Mouse (Mus musculus): ENCODE data around the gene Ptprd. TPM values are rescaled to one million over a fixed set of nuclear protein-coding genes. Genes with fewer than 3 reads are reported as not detected.

The Ptprd gene
- polyA plus RNA-seq, 1 experiment from 2014 or later, result 161 TPM

DNA sequence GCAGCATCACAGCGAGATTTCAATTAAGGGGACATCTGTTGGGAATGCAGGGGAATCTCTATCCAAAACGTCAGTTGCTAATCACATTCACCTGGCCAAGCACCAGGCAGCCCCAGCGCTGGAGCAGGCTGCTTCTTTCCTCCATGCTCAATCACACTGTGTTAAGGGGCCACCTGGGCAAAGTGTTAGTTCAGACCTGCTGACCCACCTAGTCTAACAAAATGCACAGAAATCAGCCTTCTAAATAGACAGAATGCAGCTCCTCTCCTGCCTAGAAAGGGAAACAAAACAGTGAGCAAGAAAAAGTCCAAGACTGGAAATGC is 1708.5 kb downstream of the Ptprd start:
- Histone ChIP-seq H3K27me3 (replicated peaks; ENCODE audit: control insufficient read depth, insufficient read depth, low read length) (no peaks in the 10 kb centered on the region), H3K36me3 (ENCODE audit: control insufficient read depth, insufficient read depth) (no peaks in the 10 kb centered on the region), H3K4me3 (replicated peaks; ENCODE audit: low read length) (no peak overlapping the region), H3K27ac (ENCODE audit: low read length) (no peak overlapping the region), H3K4me1 (replicated peaks; ENCODE audit: control insufficient read depth, insufficient read depth, low read length) (peaks cover 3% of the 10 kb centered on the region; the same call in 1 of the 2 replicates), H3K9ac (replicated peaks; ENCODE audit: low read depth, low read length) (no peak overlapping the region), H3K9me3 (ENCODE audit: control insufficient read depth, low read length) (no peaks in the 10 kb centered on the region), H3K4me2 (ENCODE audit: low read length) (no peak overlapping the region)
- ATAC-seq, result no peak
- 17% methylated on average over 3 of the region's 3 CpGs for WGBS

DNA sequence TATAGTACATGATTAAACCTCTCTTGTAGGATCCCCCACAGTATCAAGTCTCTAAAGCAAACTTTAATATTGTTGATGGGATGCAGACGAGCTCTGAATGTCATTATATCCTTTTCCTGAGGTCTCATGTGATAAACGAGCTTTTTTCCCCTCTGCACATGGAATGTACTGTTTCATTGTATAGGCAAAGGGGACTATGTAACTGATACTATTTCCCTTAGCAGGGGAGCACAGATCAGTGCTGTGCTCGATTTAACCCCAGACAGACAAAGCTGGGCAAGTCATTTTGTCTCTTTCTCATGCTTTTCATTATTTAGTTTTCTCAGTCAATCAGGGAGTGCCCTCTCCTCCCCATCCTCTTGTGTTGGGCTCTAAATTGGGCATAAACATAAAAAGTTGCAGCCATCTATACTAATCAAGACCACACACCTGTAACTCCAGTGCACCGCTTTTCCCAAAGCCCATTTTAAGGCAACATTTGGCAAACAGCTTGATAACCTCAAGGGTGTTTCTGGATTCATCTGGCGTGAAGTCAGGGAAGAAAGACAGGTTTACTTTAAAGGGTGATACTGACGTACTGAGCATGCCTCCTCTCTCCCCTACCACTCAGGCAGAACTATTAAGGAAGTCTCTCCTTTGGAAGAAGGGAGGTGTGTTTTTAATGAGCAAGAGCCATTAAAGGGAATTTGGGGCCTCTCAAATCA is 1709.0 kb downstream of the Ptprd start:
- Histone ChIP-seq H3K9ac (replicated peaks; ENCODE audit: low read depth, low read length) (no peak overlapping the region), H3K4me1 (replicated peaks; ENCODE audit: control insufficient read depth, insufficient read depth, low read length) (peaks cover 3% of the 10 kb centered on the region; the same call in 1 of the 2 replicates), H3K27me3 (replicated peaks; ENCODE audit: control insufficient read depth, insufficient read depth, low read length) (no peaks in the 10 kb centered on the region), H3K9me3 (ENCODE audit: control insufficient read depth, low read length) (no peaks in the 10 kb centered on the region), H3K36me3 (ENCODE audit: control insufficient read depth, insufficient read depth) (no peaks in the 10 kb centered on the region), H3K4me2 (ENCODE audit: low read length) (no peak overlapping the region), H3K4me3 (replicated peaks; ENCODE audit: low read length) (no peak overlapping the region), H3K27ac (ENCODE audit: low read length) (no peak overlapping the region)
- ATAC-seq, result no peak
- WGBS, result 44% methylated on average over 6 of the region's 6 CpGs

DNA sequence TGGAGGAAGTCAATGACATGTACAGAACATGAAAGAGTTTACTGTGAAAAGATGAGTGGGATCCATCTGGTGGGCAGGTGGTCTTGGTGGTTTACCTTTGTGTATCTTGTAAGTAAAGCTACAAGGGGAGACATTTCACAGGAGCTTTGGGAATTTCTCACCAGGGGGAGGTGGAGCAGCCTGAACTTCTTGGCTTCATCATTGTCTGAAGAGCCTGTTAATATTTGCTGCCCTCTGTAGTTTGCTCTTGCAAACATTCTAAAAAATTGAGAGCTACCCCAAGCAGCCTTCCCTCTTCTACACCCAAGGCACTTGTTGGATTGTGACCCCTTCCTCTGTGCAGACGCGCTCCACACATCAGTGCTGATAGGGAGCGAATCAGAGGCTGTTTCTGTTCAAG is 1725.9 kb downstream of the Ptprd start:
- H3K9ac ChIP-seq (replicated peaks; ENCODE audit: low read depth, low read length), result no peak overlapping the region
- no peak overlapping the region for H3K4me2 ChIP-seq (ENCODE audit: low read length)
- no peaks in the 10 kb centered on the region for H3K27me3 ChIP-seq (replicated peaks; ENCODE audit: control insufficient read depth, insufficient read depth, low read length)
- H3K4me1 ChIP-seq (replicated peaks; ENCODE audit: control insufficient read depth, insufficient read depth, low read length), result no peaks in the 10 kb centered on the region
- 88% methylated on average over 3 of the region's 3 CpGs for WGBS
- no peak for ATAC-seq
- H3K36me3 ChIP-seq (ENCODE audit: control insufficient read depth, insufficient read depth), result no peaks in the 10 kb centered on the region
- H3K9me3 ChIP-seq (ENCODE audit: control insufficient read depth, low read length), result no peaks in the 10 kb centered on the region
- no peak overlapping the region for H3K4me3 ChIP-seq (replicated peaks; ENCODE audit: low read length)
- H3K27ac ChIP-seq (ENCODE audit: low read length), result no peak overlapping the region

DNA sequence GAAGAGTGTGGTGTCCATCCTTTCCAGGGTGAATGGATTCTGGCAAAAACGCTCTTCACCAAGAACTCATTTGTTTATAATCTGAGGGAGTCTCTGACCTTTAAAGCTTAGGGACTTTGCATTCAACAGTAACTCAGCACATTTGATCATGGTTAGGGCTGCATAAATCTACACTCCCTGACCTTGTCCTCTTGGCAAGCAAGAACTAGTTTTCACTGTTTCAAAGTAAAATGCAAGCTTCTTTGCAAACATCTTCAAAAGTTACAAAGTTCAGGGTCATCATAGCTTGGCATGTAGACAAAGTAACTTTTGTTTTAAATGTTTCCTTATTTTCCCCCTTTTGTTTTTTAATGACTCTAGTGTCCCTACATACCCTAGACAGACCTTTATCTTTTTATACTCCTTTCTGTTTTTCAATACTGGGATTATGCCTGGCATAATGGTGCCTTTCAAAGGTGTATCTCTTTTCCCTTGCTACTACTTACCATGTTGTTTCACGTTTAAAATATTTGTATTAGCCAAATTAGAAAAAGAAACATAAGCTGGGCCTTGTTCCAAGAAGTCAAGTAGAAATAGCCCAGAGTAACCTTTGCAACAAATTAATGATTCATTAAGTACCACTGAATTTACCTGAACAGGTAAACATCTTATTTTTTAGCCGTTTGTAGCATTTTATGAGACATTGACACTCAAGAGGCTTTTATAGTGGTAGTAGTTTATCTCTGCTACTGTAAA is 1743.2 kb downstream of the Ptprd start:
- H3K27me3 ChIP-seq (replicated peaks; ENCODE audit: control insufficient read depth, insufficient read depth, low read length), result no peaks in the 10 kb centered on the region
- H3K4me1 ChIP-seq (replicated peaks; ENCODE audit: control insufficient read depth, insufficient read depth, low read length), result no peaks in the 10 kb centered on the region
- H3K9me3 ChIP-seq (ENCODE audit: control insufficient read depth, low read length), result no peaks in the 10 kb centered on the region
- ATAC-seq, result no peak
- H3K27ac ChIP-seq (ENCODE audit: low read length), result no peak overlapping the region
- H3K36me3 ChIP-seq (ENCODE audit: control insufficient read depth, insufficient read depth), result no peaks in the 10 kb centered on the region
- no peak overlapping the region for H3K4me2 ChIP-seq (ENCODE audit: low read length)
- 75% methylated on average over 3 of the region's 3 CpGs for WGBS
- no peak overlapping the region for H3K4me3 ChIP-seq (replicated peaks; ENCODE audit: low read length)
- H3K9ac ChIP-seq (replicated peaks; ENCODE audit: low read depth, low read length), result no peak overlapping the region

DNA sequence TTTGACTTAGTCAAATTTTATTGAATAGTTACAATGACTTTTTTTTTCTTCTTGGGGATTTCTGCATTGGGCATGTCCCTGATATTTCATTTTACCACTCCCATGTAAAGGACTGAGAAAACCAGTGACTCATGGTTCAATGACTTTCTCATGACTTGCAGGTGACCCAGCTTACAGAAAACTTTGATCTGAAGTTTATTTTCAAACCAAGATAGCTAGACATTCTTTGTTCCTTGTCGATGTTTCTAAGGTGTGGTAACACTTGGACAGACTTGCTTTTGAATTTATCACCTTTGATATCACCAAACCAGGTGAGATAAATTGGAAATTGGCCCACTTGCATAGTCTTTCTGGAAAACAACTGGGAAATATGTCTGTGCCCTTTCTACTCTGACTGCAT is 1747.1 kb downstream of the Ptprd start:
- no peak for ATAC-seq
- no peaks in the 10 kb centered on the region for H3K36me3 ChIP-seq (ENCODE audit: control insufficient read depth, insufficient read depth)
- H3K4me1 ChIP-seq (replicated peaks; ENCODE audit: control insufficient read depth, insufficient read depth, low read length), result no peaks in the 10 kb centered on the region
- 73% methylated on average over 1 of the region's 1 CpGs for WGBS
- H3K4me3 ChIP-seq (replicated peaks; ENCODE audit: low read length), result no peak overlapping the region
- no peak overlapping the region for H3K9ac ChIP-seq (replicated peaks; ENCODE audit: low read depth, low read length)
- no peak overlapping the region for H3K4me2 ChIP-seq (ENCODE audit: low read length)
- no peaks in the 10 kb centered on the region for H3K27me3 ChIP-seq (replicated peaks; ENCODE audit: control insufficient read depth, insufficient read depth, low read length)
- H3K27ac ChIP-seq (ENCODE audit: low read length), result no peak overlapping the region
- H3K9me3 ChIP-seq (ENCODE audit: control insufficient read depth, low read length), result no peaks in the 10 kb centered on the region

DNA sequence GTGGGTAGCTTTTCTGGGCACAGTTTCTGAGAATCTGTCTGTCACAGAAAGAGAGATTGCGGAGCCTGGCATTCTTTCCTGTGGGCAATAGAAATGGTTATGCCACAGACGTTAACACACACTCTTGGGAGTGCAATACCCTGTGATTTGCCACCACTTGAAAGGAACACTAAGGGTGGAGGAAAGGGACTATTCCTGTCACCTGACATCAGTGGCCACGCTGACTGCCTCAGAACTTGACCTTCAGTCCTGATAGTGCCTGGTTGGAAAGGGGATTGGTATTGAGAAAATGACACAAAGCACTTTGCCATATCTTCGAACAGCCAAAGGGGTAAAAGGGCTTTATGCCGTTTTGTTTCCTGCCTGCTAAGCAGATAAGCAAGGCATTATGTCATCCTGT is 1750.4 kb downstream of the Ptprd start:
- 63% methylated on average over 5 of the region's 5 CpGs for WGBS
- ATAC-seq, result no peak
- H3K27me3 ChIP-seq (replicated peaks; ENCODE audit: control insufficient read depth, insufficient read depth, low read length), result no peaks in the 10 kb centered on the region
- no peak overlapping the region for H3K4me2 ChIP-seq (ENCODE audit: low read length)
- no peaks in the 10 kb centered on the region for H3K4me1 ChIP-seq (replicated peaks; ENCODE audit: control insufficient read depth, insufficient read depth, low read length)
- no peak overlapping the region for H3K27ac ChIP-seq (ENCODE audit: low read length)
- H3K36me3 ChIP-seq (ENCODE audit: control insufficient read depth, insufficient read depth), result no peaks in the 10 kb centered on the region
- H3K9me3 ChIP-seq (ENCODE audit: control insufficient read depth, low read length), result no peaks in the 10 kb centered on the region
- no peak overlapping the region for H3K4me3 ChIP-seq (replicated peaks; ENCODE audit: low read length)
- no peak overlapping the region for H3K9ac ChIP-seq (replicated peaks; ENCODE audit: low read depth, low read length)

DNA sequence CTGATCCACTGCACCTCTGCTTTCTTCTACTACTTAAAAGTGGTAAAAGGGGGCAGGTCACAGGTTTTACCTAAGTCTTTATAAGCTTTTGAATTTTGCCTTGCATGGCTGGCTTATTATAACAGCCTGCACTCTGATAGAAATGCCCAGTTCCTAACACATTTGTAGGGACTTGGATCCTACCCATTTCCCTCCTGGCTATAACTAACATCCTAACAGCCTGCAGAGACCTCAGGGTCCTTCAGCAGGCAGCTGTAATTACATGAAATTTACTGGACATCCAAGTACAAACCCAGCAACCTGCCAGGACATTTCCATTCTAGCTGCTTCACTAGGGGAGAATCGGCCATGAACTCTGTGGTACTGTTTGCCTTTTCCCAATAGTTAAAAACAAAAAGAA is 1751.2 kb downstream of the Ptprd start:
- Histone ChIP-seq H3K9me3 (ENCODE audit: control insufficient read depth, low read length) (no peaks in the 10 kb centered on the region), H3K9ac (replicated peaks; ENCODE audit: low read depth, low read length) (no peak overlapping the region), H3K4me3 (replicated peaks; ENCODE audit: low read length) (no peak overlapping the region), H3K27me3 (replicated peaks; ENCODE audit: control insufficient read depth, insufficient read depth, low read length) (no peaks in the 10 kb centered on the region), H3K36me3 (ENCODE audit: control insufficient read depth, insufficient read depth) (no peaks in the 10 kb centered on the region), H3K4me1 (replicated peaks; ENCODE audit: control insufficient read depth, insufficient read depth, low read length) (no peaks in the 10 kb centered on the region), H3K4me2 (ENCODE audit: low read length) (no peak overlapping the region), H3K27ac (ENCODE audit: low read length) (no peak overlapping the region)
- peak; percentile 57; the same call in 1 of the 2 replicates for ATAC-seq
- 78% methylated on average over 1 of the region's 1 CpGs for WGBS

DNA sequence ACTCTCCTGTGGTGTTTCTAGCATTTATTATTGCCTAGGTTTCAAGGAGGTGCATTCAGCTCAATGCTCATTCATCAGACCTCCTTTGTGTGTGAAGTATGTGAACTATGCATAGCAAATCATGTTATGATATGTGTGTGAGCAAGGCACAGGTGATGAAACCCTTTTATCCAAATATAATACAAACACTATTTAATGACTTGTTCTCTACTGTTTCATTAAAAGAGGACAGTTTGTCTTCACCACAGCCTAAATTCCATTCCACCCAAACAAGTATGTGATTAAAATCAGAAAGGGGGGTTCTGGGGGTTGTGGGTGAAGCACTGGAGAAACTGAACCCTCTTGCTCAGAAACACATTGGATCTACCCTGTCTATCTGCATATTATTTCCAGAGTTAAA is 1752.1 kb downstream of the Ptprd start:
- no peak overlapping the region for H3K9ac ChIP-seq (replicated peaks; ENCODE audit: low read depth, low read length)
- H3K36me3 ChIP-seq (ENCODE audit: control insufficient read depth, insufficient read depth), result no peaks in the 10 kb centered on the region
- no peak overlapping the region for H3K4me2 ChIP-seq (ENCODE audit: low read length)
- H3K4me3 ChIP-seq (replicated peaks; ENCODE audit: low read length), result no peak overlapping the region
- no peaks in the 10 kb centered on the region for H3K4me1 ChIP-seq (replicated peaks; ENCODE audit: control insufficient read depth, insufficient read depth, low read length)
- no peaks in the 10 kb centered on the region for H3K9me3 ChIP-seq (ENCODE audit: control insufficient read depth, low read length)
- H3K27ac ChIP-seq (ENCODE audit: low read length), result no peak overlapping the region
- ATAC-seq, result no peak
- H3K27me3 ChIP-seq (replicated peaks; ENCODE audit: control insufficient read depth, insufficient read depth, low read length), result no peaks in the 10 kb centered on the region

DNA sequence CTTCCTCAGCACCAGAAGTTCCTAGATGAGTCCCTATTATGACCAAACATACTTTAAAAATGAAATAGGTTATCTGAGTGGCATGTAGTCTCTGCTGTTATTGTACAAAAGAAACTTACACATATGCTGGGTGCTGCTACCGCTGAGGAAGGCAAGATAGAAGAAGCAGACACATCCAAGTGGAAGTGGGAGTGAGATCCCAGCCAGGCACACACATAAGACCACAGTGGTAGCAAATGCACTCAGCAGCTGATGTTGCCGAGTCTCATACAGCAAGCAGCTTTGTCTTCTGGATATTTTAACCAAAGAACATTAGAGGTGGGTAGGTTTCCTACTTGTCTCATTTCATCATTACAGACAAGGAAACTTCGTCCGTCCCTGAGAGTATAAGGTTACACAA is 1759.5 kb downstream of the Ptprd start:
- no peaks in the 10 kb centered on the region for H3K27me3 ChIP-seq (replicated peaks; ENCODE audit: control insufficient read depth, insufficient read depth, low read length)
- no peak for ATAC-seq
- no peak overlapping the region for H3K4me2 ChIP-seq (ENCODE audit: low read length)
- WGBS, result 79% methylated on average over 4 of the region's 4 CpGs
- H3K27ac ChIP-seq (ENCODE audit: low read length), result no peak overlapping the region
- H3K9ac ChIP-seq (replicated peaks; ENCODE audit: low read depth, low read length), result no peak overlapping the region
- no peaks in the 10 kb centered on the region for H3K9me3 ChIP-seq (ENCODE audit: control insufficient read depth, low read length)
- no peaks in the 10 kb centered on the region for H3K36me3 ChIP-seq (ENCODE audit: control insufficient read depth, insufficient read depth)
- peaks cover 2% of the 10 kb centered on the region; the same call in 1 of the 2 replicates for H3K4me1 ChIP-seq (replicated peaks; ENCODE audit: control insufficient read depth, insufficient read depth, low read length)
- no peak overlapping the region for H3K4me3 ChIP-seq (replicated peaks; ENCODE audit: low read length)
